ENCODE assay signal across 12 mouse cellular contexts in genomic region chr1:78860056-78860455, GRCm38 (mm10). TPM values are rescaled to one million over a fixed set of nuclear protein-coding genes. Genes with fewer than 3 reads are reported as not detected.
DNase-seq lines count a peak whose midpoint lies in the region; ATAC-seq and TF ChIP-seq lines count a peak whose summit lies in the region.
"Had no signal": no experiment of that assay in that cellular context is flagged by ENCODE, and none has a peak within 500 bp of the region (broad histone marks: within the 10 kb centered on the region; RNA-seq: fewer than 3 reads in every experiment).

No protein-coding gene starts in this region.

- DNase-seq in heart, adult 18-20 months = peak; percentile 80 to 87
- peak; percentile 77 for DNase-seq in Patski (ENCODE audit: low read depth, low spot score)
- DNase-seq in heart, adult 9 months (ENCODE audit: low spot score in 2 of 2) = peak; percentile 79 to 85
- DNase-seq in kidney, postnatal 36 days = peak; percentile 41 to 60
- no peak for DNase-seq in right cerebral cortex, postnatal 25 days
- no peak for DNase-seq in thymus, postnatal 14 days
- no peak for DNase-seq in cerebellum, adult 11 months
- DNase-seq: cerebellum, postnatal 25 days had no signal

- no peak for ATAC-seq in heart, embryonic 11.5 days (replicated peaks; ENCODE audit: insufficient number of reproducible peaks, low FRiP score, low TSS enrichment)
- peak; percentile 93 for ATAC-seq in Patski
- ATAC-seq: forebrain, embryonic 13.5 days had no signal

- H3K4me3 ChIP-seq in heart, embryonic 11.5 days (ENCODE audit: low read depth, low read length) = no peak overlapping the region
- H3K4me3 ChIP-seq: forebrain, embryonic 13.5 days; megakaryocyte, embryonic 14.5 days had no signal

- 60% methylated on average over 7 of the region's 7 CpGs for WGBS in heart, embryonic 11.5 days (ENCODE audit: insufficient replicate concordance)

- H3K9me3 ChIP-seq in heart, embryonic 11.5 days (replicated peaks; ENCODE audit: control insufficient read depth, low read length) = no peaks in the 10 kb centered on the region
- H3K9me3 ChIP-seq: forebrain, embryonic 13.5 days had no signal

- H3K9ac ChIP-seq in heart, embryonic 11.5 days (ENCODE audit: low read depth, low read length) = no peak overlapping the region
- H3K9ac ChIP-seq: forebrain, embryonic 13.5 days had no signal

- H3K4me2 ChIP-seq in heart, embryonic 11.5 days = no peak overlapping the region
- H3K4me2 ChIP-seq: forebrain, embryonic 13.5 days had no signal

- no peaks in the 10 kb centered on the region for H3K4me1 ChIP-seq in heart, embryonic 11.5 days (ENCODE audit: control insufficient read depth, insufficient read depth, low read length)
- H3K4me1 ChIP-seq: forebrain, embryonic 13.5 days; megakaryocyte, embryonic 14.5 days had no signal

- no peak for TF ChIP-seq CTCF in Patski (IDR thresholded peaks at IDR 0.05)

- CTCF ChIA-PET in Patski (lab: Charles Lee) = interaction anchor here (0.7 to 1.8 kb wide), 4 partner anchors 16 to 135 kb away, joined by 3 to 7 read pairs (median 4); no protein-coding TSS in a partner anchor

- no peaks in the 10 kb centered on the region for H3K36me3 ChIP-seq in heart, embryonic 11.5 days (ENCODE audit: control insufficient read depth, insufficient read depth, low read length)

- H3K27me3 ChIP-seq in heart, embryonic 11.5 days (ENCODE audit: control insufficient read depth, insufficient read depth, low read length) = no peaks in the 10 kb centered on the region
- H3K27me3 ChIP-seq in Patski = no peaks in the 10 kb centered on the region
- H3K27me3 ChIP-seq: forebrain, embryonic 13.5 days; megakaryocyte, embryonic 14.5 days had no signal

- in situ Hi-C loops in Patski (cut with MboI; ENCODE audit: low pct_unique_long_range_greater_than_20kb) = loop anchor here (25.0 kb wide), 1 partner anchor 777 kb away; no protein-coding TSS in a partner anchor

- H3K27ac ChIP-seq in heart, embryonic 11.5 days (ENCODE audit: low read depth, low read length) = no peak overlapping the region
- H3K27ac ChIP-seq: forebrain, embryonic 13.5 days had no signal

- POLR2A ChIA-PET in Patski (lab: Charles Lee) = no interaction called here

RNA-seq across cellular contexts. Expression of gene Kcne4, which starts 43.5 kb away (rescaled TPM):
- total RNA-seq in heart, adult 18-20 months (2021) = 1 to 10 TPM; 1.6 to 1.8 TPM
- 0.33 and 0.69 TPM in 2 replicates for polyA plus RNA-seq in heart, embryonic 11.5 days (2014; fragmentation: Nextera tagmentation; extraction: Ambion mirVana)
- polyA plus RNA-seq in Patski (2021) = 0.10 TPM
- total RNA-seq: neutrophil, adult 5-6 weeks had no signal

Comparison
In these comparisons a context has a peak if more than half of its experiments do, and no peak if none do; other contexts are left out.
1. DNase-seq: peak in heart, adult 18-20 months (2 of 2), Patski (single experiment), heart, adult 9 months (2 of 2) and kidney, postnatal 36 days (2 of 2); none in right cerebral cortex, postnatal 25 days (single experiment), thymus, postnatal 14 days (single experiment) and cerebellum, adult 11 months (single experiment).